Mouse (Mus musculus) hindbrain, embryonic 15.5 days (tissue): ENCODE results near the gene Gm28038. TPM values are rescaled to one million over a fixed set of nuclear protein-coding genes. Genes with fewer than 3 reads are reported as not detected.

Experiments used
- ATAC-seq: fragments of 200-750 bp; cut with Nextera tagmentation; 2 replicates; pipeline ENCODE4 v1.8.0; 2017; ENCODE audit warnings: low read depth, moderate number of reproducible peaks, moderate TSS enrichment; ENCODE audit not compliant: low FRiP score
- H3K27ac ChIP-seq: fragments of 300-500 bp; sonication (generic); replicated peaks from 2 replicates; pipeline ENCODE4 v1.5.1; 2015; ENCODE audit warnings: mild to moderate bottlenecking, inconsistent platforms
- H3K27me3 ChIP-seq: fragments of 300-500 bp; sonication (generic); 2 replicates; pipeline ENCODE4 v1.6.1; 2015; ENCODE audit warnings: control low read depth, inconsistent platforms
- H3K36me3 ChIP-seq: fragments of 300-500 bp; sonication (generic); 2 replicates; pipeline ENCODE4 v1.6.1; 2015; ENCODE audit warnings: control low read depth, inconsistent platforms
- H3K4me1 ChIP-seq: fragments of 300-500 bp; sonication (generic); replicated peaks from 2 replicates; pipeline ENCODE4 v1.6.1; 2015; ENCODE audit warnings: control low read depth, inconsistent platforms
- H3K4me2 ChIP-seq: fragments of 300-500 bp; sonication (generic); 2 replicates; pipeline ENCODE4 v1.6.1; 2015; ENCODE audit warnings: moderate library complexity, mild to moderate bottlenecking, inconsistent platforms
- H3K4me3 ChIP-seq: fragments of 300-500 bp; sonication (generic); 2 replicates; pipeline ENCODE4 v1.5.1; 2015; ENCODE audit warnings: mild to moderate bottlenecking, inconsistent platforms
- H3K9ac ChIP-seq: fragments of 300-500 bp; sonication (generic); 2 replicates; pipeline ENCODE4 v1.6.1; 2015; ENCODE audit warnings: inconsistent platforms
- H3K9me3 ChIP-seq: fragments of 300-500 bp; sonication (generic); 2 replicates; pipeline ENCODE4 v1.6.1; 2016; ENCODE audit warnings: control low read depth, inconsistent platforms
- WGBS: fragments of 180-500 bp; shearing (Covaris S2); methylation state at CpG from one replicate; pipeline ENCODE4 v1.1.7; 2015; 5-methylcytosine and 5-hydroxymethylcytosine counted together
- polyA plus RNA-seq: library from polyadenylated mRNA; unstranded; fragments of >200 nt; fragmentation: Nextera tagmentation; extraction: Ambion mirVana; gene quantifications from 2 replicates; pipeline ENCODE4 v1.2.1, GENCODE M21; 2015

The Gm28038 gene
- polyA plus RNA-seq, 1 experiment from 2014 or later, result not detected

GRCm38 (mm10) chr2:30342061-30342460 lies 61.2 kb downstream of the Gm28038 start:
- peaks cover 82% of the 10 kb centered on the region for H3K36me3 ChIP-seq
- no peaks in the 10 kb centered on the region for H3K27me3 ChIP-seq
- H3K4me3 ChIP-seq, result no peak overlapping the region
- no peak overlapping the region for H3K4me2 ChIP-seq
- ATAC-seq, result no peak
- H3K4me1 ChIP-seq, result no peaks in the 10 kb centered on the region
- no peak overlapping the region for H3K27ac ChIP-seq
- no peaks in the 10 kb centered on the region for H3K9me3 ChIP-seq
- WGBS, result 89% methylated on average over 3 of the region's 3 CpGs
- no peak overlapping the region for H3K9ac ChIP-seq

- H3K9ac ChIP-seq, result no peak overlapping the region
- H3K27ac ChIP-seq, result no peak overlapping the region
- no peak overlapping the region for H3K4me2 ChIP-seq
- H3K4me3 ChIP-seq, result no peak overlapping the region
- H3K36me3 ChIP-seq, result peaks cover 82% of the 10 kb centered on the region
- H3K27me3 ChIP-seq, result no peaks in the 10 kb centered on the region
- ATAC-seq, result no peak
- no peaks in the 10 kb centered on the region for H3K9me3 ChIP-seq
- no peaks in the 10 kb centered on the region for H3K4me1 ChIP-seq
- WGBS, result 93% methylated on average over 7 of the region's 7 CpGs
Observed at GRCm38 (mm10) chr2:30342544-30342943, 61.7 kb downstream of the Gm28038 start.

- H3K27me3 ChIP-seq, result no peaks in the 10 kb centered on the region
- ATAC-seq, result no peak
- H3K9ac ChIP-seq, result no peak overlapping the region
- 72% methylated on average over 14 of the region's 14 CpGs for WGBS
- no peak overlapping the region; the same call in 1 of the 2 replicates for H3K27ac ChIP-seq
- peaks cover 88% of the 10 kb centered on the region for H3K36me3 ChIP-seq
- no peaks in the 10 kb centered on the region for H3K4me1 ChIP-seq
- H3K4me2 ChIP-seq, result no peak overlapping the region
- H3K9me3 ChIP-seq, result no peaks in the 10 kb centered on the region
- no peak overlapping the region for H3K4me3 ChIP-seq
Observed at GRCm38 (mm10) chr2:30343601-30344137, 62.8 kb downstream of the Gm28038 start.

- ATAC-seq, result no peak
- H3K36me3 ChIP-seq, result peaks cover 82% of the 10 kb centered on the region
- H3K4me2 ChIP-seq, result no peak overlapping the region
- no peaks in the 10 kb centered on the region for H3K27me3 ChIP-seq
- no peak overlapping the region for H3K27ac ChIP-seq
- WGBS, result 93% methylated on average over 7 of the region's 7 CpGs
- no peak overlapping the region for H3K9ac ChIP-seq
- no peak overlapping the region for H3K4me3 ChIP-seq
- no peaks in the 10 kb centered on the region for H3K4me1 ChIP-seq
- H3K9me3 ChIP-seq, result no peaks in the 10 kb centered on the region
Observed at GRCm38 (mm10) chr2:30345971-30346676, 65.3 kb downstream of the Gm28038 start.

GRCm38 (mm10) chr2:30349196-30349595 lies 68.4 kb downstream of the Gm28038 start:
- Histone ChIP-seq H3K36me3 (peaks cover 64% of the 10 kb centered on the region), H3K9ac (no peak overlapping the region), H3K4me3 (no peak overlapping the region), H3K27me3 (no peaks in the 10 kb centered on the region), H3K4me1 (no peaks in the 10 kb centered on the region), H3K4me2 (no peak overlapping the region), H3K27ac (no peak overlapping the region), H3K9me3 (no peaks in the 10 kb centered on the region)
- no peak for ATAC-seq
- 91% methylated on average over 6 of the region's 6 CpGs for WGBS

Other genes with a start within 250 kb of the Gm28038 start
- 73.9 and 79.0 TPM in 2 replicates for gene Wdr34, start 232.2 kb upstream of the Gm28038 start, polyA plus RNA-seq
- 315 and 329 TPM in 2 replicates for gene Set, start 223.7 kb upstream of the Gm28038 start, polyA plus RNA-seq
- 2.4 and 2.8 TPM in 2 replicates for gene Pkn3, start 203.4 kb upstream of the Gm28038 start, polyA plus RNA-seq
- 26.3 and 27.7 TPM in 2 replicates for gene Zdhhc12, start 187.4 kb upstream of the Gm28038 start, polyA plus RNA-seq
- 13.7 and 13.9 TPM in 2 replicates for gene Zer1, start 156.5 kb upstream of the Gm28038 start, polyA plus RNA-seq
- 12.4 and 12.5 TPM in 2 replicates for gene Tbc1d13, start 147.3 kb upstream of the Gm28038 start, polyA plus RNA-seq
- 23.7 and 26.1 TPM in 2 replicates for gene Endog, start 109.5 kb upstream of the Gm28038 start, polyA plus RNA-seq
- gene Spout1, start 102.6 kb upstream of the Gm28038 start, polyA plus RNA-seq, result 62.1 and 67.1 TPM in 2 replicates
- gene Kyat1, start 75.2 kb upstream of the Gm28038 start, polyA plus RNA-seq, result 13.3 and 13.8 TPM in 2 replicates
- 56.8 and 57.8 TPM in 2 replicates for gene Lrrc8a, start 43.3 kb upstream of the Gm28038 start, polyA plus RNA-seq
- gene Gm28035, start 40.5 kb upstream of the Gm28038 start, polyA plus RNA-seq, result 0.18 and 0.26 TPM in 2 replicates
- 6.0 and 6.2 TPM in 2 replicates for gene Phyhd1, start 14.8 kb upstream of the Gm28038 start, polyA plus RNA-seq
- 39.1 and 39.7 TPM in 2 replicates for gene Dolk, start 5.3 kb downstream of the Gm28038 start, polyA plus RNA-seq
- 15.7 and 20.9 TPM in 2 replicates for gene Nup188, start 5.4 kb downstream of the Gm28038 start, polyA plus RNA-seq
- 189 and 205 TPM in 2 replicates for gene Sh3glb2, start 78.3 kb downstream of the Gm28038 start, polyA plus RNA-seq
- 35.0 and 36.0 TPM in 2 replicates for gene Miga2, start 83.2 kb downstream of the Gm28038 start, polyA plus RNA-seq
- 59.0 and 60.4 TPM in 2 replicates for gene Dolpp1, start 111.2 kb downstream of the Gm28038 start, polyA plus RNA-seq
- 25.7 and 29.5 TPM in 2 replicates for gene Crat, start 134.8 kb downstream of the Gm28038 start, polyA plus RNA-seq
- 138 and 150 TPM in 2 replicates for gene Ptpa, start 135.0 kb downstream of the Gm28038 start, polyA plus RNA-seq
- 2.7 and 2.9 TPM in 2 replicates for gene Ier5l, start 193.2 kb downstream of the Gm28038 start, polyA plus RNA-seq